Mouse (Mus musculus): ENCODE data around the gene Catspere2.

DNA sequence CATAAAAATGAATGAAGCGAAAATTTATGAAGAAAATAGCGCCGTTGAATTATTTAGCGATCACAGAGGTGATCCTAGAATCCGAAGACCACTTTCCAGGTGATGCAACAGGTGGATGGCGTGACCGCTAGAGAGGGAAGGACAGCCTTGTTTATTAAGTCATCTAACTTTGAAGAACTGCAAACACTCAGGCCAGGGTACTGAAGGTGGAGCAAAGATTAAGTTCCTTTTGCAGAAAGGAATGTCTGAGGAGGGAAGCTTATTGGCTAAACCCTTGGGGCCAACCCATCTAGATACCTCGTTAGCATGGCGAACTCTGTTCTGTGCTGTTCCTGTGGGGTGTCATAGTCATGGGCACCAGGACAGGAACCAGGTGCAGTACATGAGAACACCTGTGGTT, 983 bp downstream of the Catspere2 start:
- TF ChIP-seq CTCF (IDR thresholded peaks at IDR 0.05; ENCODE audit: insufficient read depth, low read length) (no peak), POLR2A (IDR thresholded peaks at IDR 0.05; ENCODE audit: borderline replicate concordance, extremely low read depth, low read depth, low read length) (no peak)
